Mouse (Mus musculus): ENCODE results near the gene Acsm2. TPM values are rescaled to one million over a fixed set of nuclear protein-coding genes. Genes with fewer than 3 reads are reported as not detected.

Gene Acsm2
- total and polyA plus RNA-seq, 3 experiments: not detected

DNA sequence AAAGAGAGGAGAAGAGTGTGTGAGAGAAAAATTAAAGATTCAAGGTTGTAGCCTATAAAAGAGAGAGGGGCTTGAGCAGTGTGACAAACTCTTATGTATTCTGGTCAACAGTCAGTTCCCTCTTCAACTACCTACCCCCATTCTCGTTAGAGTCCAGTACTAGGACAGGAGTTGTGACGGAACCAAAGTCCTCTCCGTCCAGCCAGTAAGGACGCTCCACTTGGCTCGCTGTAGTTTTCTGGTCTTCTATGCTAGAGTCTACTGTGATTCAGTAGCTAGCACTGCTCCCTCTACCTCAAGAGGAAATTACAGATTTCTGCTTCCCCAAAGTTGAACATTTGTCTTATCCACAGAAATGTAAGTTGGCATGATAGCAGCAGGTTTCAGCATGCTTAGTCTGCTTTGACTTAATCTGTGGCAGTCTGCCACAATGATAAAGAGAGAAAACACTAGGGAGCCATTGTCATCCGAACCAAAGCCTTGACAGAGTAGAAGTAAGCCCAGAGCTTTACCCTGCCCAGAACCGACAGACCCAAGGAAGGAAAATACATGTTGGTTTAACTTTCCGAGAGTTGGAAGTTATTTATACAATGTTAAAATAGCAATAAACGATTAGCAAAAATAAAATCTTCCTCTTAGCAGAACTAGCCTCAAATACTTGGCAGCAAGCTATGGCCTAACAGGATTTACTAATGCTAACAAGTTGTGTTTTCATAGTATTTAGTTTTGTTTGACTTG is 52.0 kb downstream of the Acsm2 start:
- DNase-seq: no peak
- Histone ChIP-seq H3K4me3 (no peak overlapping the region), H3K4me1 (ENCODE audit: control insufficient read depth, insufficient read depth, low read length) (no peaks in the 10 kb centered on the region), H3K27me3 (ENCODE audit: control insufficient read depth, insufficient read depth, low read length) (no peaks in the 10 kb centered on the region), H3K9ac (ENCODE audit: low read depth, low read length) (no peak overlapping the region), H3K27ac (no peak overlapping the region), H3K79me2 (replicated peaks; ENCODE audit: control insufficient read depth, insufficient read depth, low read length) (no peaks in the 10 kb centered on the region), H3K36me3 (ENCODE audit: control insufficient read depth, insufficient read depth, low read length) (no peaks in the 10 kb centered on the region)
- TF ChIP-seq POLR2A (IDR thresholded peaks at IDR 0.05; ENCODE audit: insufficient read depth, low read depth, low read length) (no peak), EP300 (IDR thresholded peaks at IDR 0.05; ENCODE audit: insufficient read depth, low read depth, low read length) (no peak), CTCF (IDR thresholded peaks at IDR 0.05) (no peak)
- WGBS: 61% methylated on average over 9 of the region's 9 CpGs
- intact Hi-C loops (cut with DNase I): no loop called here

DNA sequence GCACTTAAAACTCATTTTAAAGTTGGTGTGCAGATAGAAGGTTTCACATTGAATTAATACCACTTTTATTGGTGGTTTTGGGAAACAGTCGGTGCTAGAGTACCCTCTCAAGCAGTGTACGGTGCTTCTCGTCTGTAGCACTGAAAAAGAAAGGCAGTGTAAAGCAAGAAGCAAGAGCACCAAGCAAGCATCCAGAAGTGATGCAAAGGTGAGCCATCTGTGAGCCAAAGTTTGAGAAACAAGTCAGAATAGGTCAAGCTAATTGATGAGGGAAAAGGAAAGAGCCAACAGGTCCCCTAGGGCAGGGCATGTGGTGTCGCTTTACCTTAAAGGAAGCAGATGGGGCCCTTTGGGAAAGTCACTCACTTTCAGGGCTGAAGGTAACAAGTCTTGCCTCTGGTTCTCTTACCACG is 52.5 kb downstream of the Acsm2 start, which contains the start of gene Acsm1:
Acsm1 (plus strand) TSS at position 363 of the 413 bp plus-strand sequence.
- Histone ChIP-seq H3K27ac (no peak within 1 kb of the TSS), H3K27me3 (ENCODE audit: control insufficient read depth, insufficient read depth, low read length) (no peaks in the 10 kb centered on the region), H3K36me3 (ENCODE audit: control insufficient read depth, insufficient read depth, low read length) (no peaks in the 10 kb centered on the region), H3K79me2 (replicated peaks; ENCODE audit: control insufficient read depth, insufficient read depth, low read length) (no peaks in the 10 kb centered on the region), H3K9ac (ENCODE audit: low read depth, low read length) (no peak within 1 kb of the TSS), H3K4me1 (ENCODE audit: control insufficient read depth, insufficient read depth, low read length) (no peaks in the 10 kb centered on the region), H3K4me3 (no peak within 1 kb of the TSS)
- WGBS: 70% methylated on average over 5 of the region's 5 CpGs
- intact Hi-C loops (cut with DNase I): no loop called here
- TF ChIP-seq POLR2A (IDR thresholded peaks at IDR 0.05; ENCODE audit: insufficient read depth, low read depth, low read length): no peak
- no peak for TF ChIP-seq EP300 (IDR thresholded peaks at IDR 0.05; ENCODE audit: insufficient read depth, low read depth, low read length)
- no peak for TF ChIP-seq CTCF (IDR thresholded peaks at IDR 0.05)
- no peak for DNase-seq

DNA sequence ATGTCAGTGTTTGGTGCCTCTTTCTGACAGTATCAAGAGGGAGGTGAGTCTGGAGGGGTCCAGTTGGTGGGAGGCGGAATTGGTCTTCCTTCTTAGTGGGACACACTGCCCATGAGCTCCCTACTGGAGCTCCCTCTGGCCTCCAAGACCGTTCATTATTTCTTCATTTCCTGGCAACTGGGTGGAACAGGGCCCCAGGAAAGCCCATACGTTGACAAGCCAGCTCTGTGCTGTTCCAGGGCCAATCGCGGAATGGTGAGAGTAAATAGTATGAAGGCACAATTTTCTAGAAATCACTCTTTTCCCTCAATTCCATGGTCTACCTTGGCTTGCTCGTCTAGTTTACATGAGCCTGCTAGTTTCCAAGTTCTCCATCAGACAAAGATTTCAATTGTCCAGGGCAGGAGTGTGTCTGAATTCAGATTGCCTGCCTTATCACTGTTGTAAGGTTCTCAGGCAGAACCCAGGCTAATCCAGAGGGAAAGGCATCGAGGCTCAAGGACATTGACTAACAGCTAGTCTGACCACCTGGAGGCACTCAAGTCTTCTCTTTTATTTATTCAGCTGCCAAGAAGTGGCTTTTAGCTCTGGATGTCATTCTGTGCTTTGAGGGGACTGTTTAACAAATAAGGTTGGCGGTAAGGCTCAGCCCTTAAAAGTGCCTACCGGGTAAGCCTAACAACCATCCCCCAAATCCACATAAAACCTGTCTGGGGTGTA is 53.8 kb downstream of the Acsm2 start:
- no peaks in the 10 kb centered on the region for H3K4me1 ChIP-seq (ENCODE audit: control insufficient read depth, insufficient read depth, low read length)
- H3K36me3 ChIP-seq (ENCODE audit: control insufficient read depth, insufficient read depth, low read length): no peaks in the 10 kb centered on the region
- no peak overlapping the region for H3K9ac ChIP-seq (ENCODE audit: low read depth, low read length)
- no peak for DNase-seq
- H3K27me3 ChIP-seq (ENCODE audit: control insufficient read depth, insufficient read depth, low read length): no peaks in the 10 kb centered on the region
- no peak overlapping the region for H3K27ac ChIP-seq
- no peak for TF ChIP-seq POLR2A (IDR thresholded peaks at IDR 0.05; ENCODE audit: insufficient read depth, low read depth, low read length)
- no peak for TF ChIP-seq CTCF (IDR thresholded peaks at IDR 0.05)
- no peak for TF ChIP-seq EP300 (IDR thresholded peaks at IDR 0.05; ENCODE audit: insufficient read depth, low read depth, low read length)
- intact Hi-C loops (cut with DNase I): no loop called here
- no peak overlapping the region for H3K4me3 ChIP-seq
- no peaks in the 10 kb centered on the region for H3K79me2 ChIP-seq (replicated peaks; ENCODE audit: control insufficient read depth, insufficient read depth, low read length)
- WGBS: 73% methylated on average over 9 of the region's 9 CpGs

DNA sequence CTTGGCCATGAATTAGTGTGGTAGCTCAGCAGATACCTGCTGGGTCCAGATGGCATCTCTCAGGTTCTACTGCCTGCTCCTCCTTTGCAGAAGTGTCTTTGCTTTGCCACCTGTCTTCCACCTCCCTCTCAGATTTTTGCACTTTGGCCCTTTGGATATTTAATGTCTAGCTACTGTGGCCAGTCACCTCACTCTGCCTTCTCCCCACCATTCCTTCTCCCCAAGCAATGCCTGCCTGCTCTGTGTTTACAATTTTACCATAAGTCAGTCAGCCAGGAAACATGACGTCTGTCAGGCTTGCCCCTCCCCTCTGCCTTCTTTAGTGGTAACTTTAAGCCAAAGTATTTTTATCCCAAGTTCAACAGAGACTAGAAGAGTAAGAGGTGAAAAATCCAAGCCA is 62.4 kb downstream of the Acsm2 start:
- Histone ChIP-seq H3K79me2 (replicated peaks; ENCODE audit: control insufficient read depth, insufficient read depth, low read length) (no peaks in the 10 kb centered on the region), H3K4me3 (no peak overlapping the region), H3K9ac (ENCODE audit: low read depth, low read length) (no peak overlapping the region), H3K27ac (no peak overlapping the region), H3K4me1 (ENCODE audit: control insufficient read depth, insufficient read depth, low read length) (no peaks in the 10 kb centered on the region), H3K27me3 (ENCODE audit: control insufficient read depth, insufficient read depth, low read length) (no peaks in the 10 kb centered on the region), H3K36me3 (ENCODE audit: control insufficient read depth, insufficient read depth, low read length) (no peaks in the 10 kb centered on the region)
- DNase-seq: no peak
- intact Hi-C loops (cut with DNase I): no loop called here
- TF ChIP-seq CTCF (IDR thresholded peaks at IDR 0.05): no peak
- no peak for TF ChIP-seq POLR2A (IDR thresholded peaks at IDR 0.05; ENCODE audit: insufficient read depth, low read depth, low read length)
- TF ChIP-seq EP300 (IDR thresholded peaks at IDR 0.05; ENCODE audit: insufficient read depth, low read depth, low read length): no peak
- 39% methylated on average over 1 of the region's 1 CpGs for WGBS

DNA sequence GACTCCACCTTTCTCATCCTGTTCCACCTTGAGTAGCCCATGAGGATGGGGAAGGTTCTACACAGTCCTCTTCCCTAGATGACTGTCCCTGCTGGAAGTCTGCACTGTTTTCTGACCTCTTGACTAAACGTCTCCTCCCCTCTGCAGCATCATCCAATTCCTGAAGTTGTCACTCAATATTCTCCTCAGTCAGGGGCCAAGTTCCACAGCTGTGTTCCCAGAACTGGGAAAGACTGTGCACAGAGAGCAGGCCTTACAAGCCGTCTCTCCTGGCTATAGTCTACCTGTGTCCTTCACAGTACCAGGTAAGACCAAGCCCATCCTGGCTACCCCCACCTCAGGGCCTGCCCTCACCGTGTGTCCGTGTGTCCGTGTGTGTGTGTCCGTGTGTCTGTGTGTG is 63.5 kb downstream of the Acsm2 start:
- H3K79me2 ChIP-seq (replicated peaks; ENCODE audit: control insufficient read depth, insufficient read depth, low read length): no peaks in the 10 kb centered on the region
- no peaks in the 10 kb centered on the region for H3K4me1 ChIP-seq (ENCODE audit: control insufficient read depth, insufficient read depth, low read length)
- no peak overlapping the region for H3K4me3 ChIP-seq
- no peaks in the 10 kb centered on the region for H3K27me3 ChIP-seq (ENCODE audit: control insufficient read depth, insufficient read depth, low read length)
- H3K9ac ChIP-seq (ENCODE audit: low read depth, low read length): no peak overlapping the region
- no peaks in the 10 kb centered on the region for H3K36me3 ChIP-seq (ENCODE audit: control insufficient read depth, insufficient read depth, low read length)
- no peak for DNase-seq
- H3K27ac ChIP-seq: no peak overlapping the region
- TF ChIP-seq CTCF (IDR thresholded peaks at IDR 0.05) (no peak), EP300 (IDR thresholded peaks at IDR 0.05; ENCODE audit: insufficient read depth, low read depth, low read length) (no peak), POLR2A (IDR thresholded peaks at IDR 0.05; ENCODE audit: insufficient read depth, low read depth, low read length) (no peak)
- intact Hi-C loops (cut with DNase I): no loop called here
- 72% methylated on average over 6 of the region's 6 CpGs for WGBS

Data from heart, adult 2 months (tissue).